8 mouse cellular contexts compared by ENCODE assay signal in the genomic region with DNA sequence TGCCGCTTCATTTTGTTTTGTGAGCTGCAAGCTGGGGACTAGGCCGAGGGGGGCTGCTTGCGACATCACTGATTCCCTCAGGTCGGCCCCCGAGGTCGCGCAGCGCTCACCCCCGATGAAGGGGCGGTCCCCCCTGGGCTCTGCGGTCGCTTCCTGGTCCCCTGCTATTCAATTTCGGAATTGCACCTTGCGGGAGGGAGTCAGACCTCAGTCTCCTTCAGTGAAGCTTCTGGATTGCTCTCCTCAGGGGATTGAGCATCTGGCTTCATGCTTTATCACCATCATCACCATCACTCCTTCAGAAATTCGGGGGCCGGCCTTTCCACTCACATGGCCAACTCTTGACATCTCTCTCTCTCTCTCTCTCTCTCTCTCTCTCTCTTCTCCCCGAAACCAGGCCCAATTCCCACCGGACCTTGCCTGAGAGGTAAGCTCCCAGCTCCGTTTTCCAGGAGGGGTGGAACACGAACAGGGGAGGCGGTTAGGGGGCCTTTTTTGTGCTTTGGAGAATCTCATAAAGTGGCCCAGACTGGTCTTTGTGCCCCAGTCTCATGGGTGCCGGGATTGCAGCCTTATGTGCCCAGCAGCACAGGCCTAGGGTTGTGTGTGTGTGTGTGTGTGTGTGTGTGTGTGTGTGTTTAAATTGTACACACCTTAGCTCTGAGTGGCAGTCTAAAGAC. TPM values are rescaled to one million over a fixed set of nuclear protein-coding genes. Genes with fewer than 3 reads are reported as not detected.
DNase-seq lines count a peak whose midpoint lies in the region; ATAC-seq and TF ChIP-seq lines count a peak whose summit lies in the region.

No protein-coding gene starts in this region.

- 3% methylated on average over 22 of the region's 22 CpGs for WGBS in heart, adult 2 months
- WGBS in forebrain, embryonic 12.5 days: 6% methylated on average over 22 of the region's 22 CpGs
- 7% methylated on average over 22 of the region's 22 CpGs for WGBS in liver, embryonic 11.5 days

- TF ChIP-seq POLR2A in heart, adult 2 months (IDR thresholded peaks at IDR 0.05; ENCODE audit: insufficient read depth, low read depth, low read length): no peak

- peaks cover 2% of the 10 kb centered on the region; the same call in 1 of the 2 replicates for H3K79me2 ChIP-seq in heart, adult 2 months (replicated peaks; ENCODE audit: control insufficient read depth, insufficient read depth, low read length)
- peaks cover 40% of the 10 kb centered on the region for H3K79me2 ChIP-seq in C2C12 (ENCODE audit: control insufficient read depth, insufficient read depth)

- TF ChIP-seq EP300 in heart, adult 2 months (IDR thresholded peaks at IDR 0.05; ENCODE audit: insufficient read depth, low read depth, low read length): no peak

- no peaks in the 10 kb centered on the region for H3K27me3 ChIP-seq in heart, adult 2 months (ENCODE audit: control insufficient read depth, insufficient read depth, low read length)
- H3K27me3 ChIP-seq in C2C12 (ENCODE audit: control insufficient read depth, insufficient read depth, insufficient read length): no peaks in the 10 kb centered on the region
- no peaks in the 10 kb centered on the region for H3K27me3 ChIP-seq in forebrain, embryonic 12.5 days
- H3K27me3 ChIP-seq in liver, embryonic 11.5 days (replicated peaks; ENCODE audit: control insufficient read depth, insufficient read depth, low read length): no peaks in the 10 kb centered on the region

- peak overlapping the region; percentile 87 for H3K9ac ChIP-seq in heart, adult 2 months (ENCODE audit: low read depth, low read length)
- peak overlapping the region; percentile 86 for H3K9ac ChIP-seq in forebrain, embryonic 12.5 days
- peak overlapping the region; percentile 87 for H3K9ac ChIP-seq in liver, embryonic 11.5 days (ENCODE audit: low read depth, low read length)

- H3K4me3 ChIP-seq in heart, adult 2 months: peak overlapping the region; percentile 96
- peak overlapping the region; percentile 79 for H3K4me3 ChIP-seq in C2C12 (ENCODE audit: insufficient read depth, poor library complexity, severe bottlenecking)
- H3K4me3 ChIP-seq in forebrain, embryonic 12.5 days (replicated peaks): peak overlapping the region; percentile 90
- H3K4me3 ChIP-seq in liver, embryonic 11.5 days (ENCODE audit: low read depth, low read length): peak overlapping the region; percentile 96

- TF ChIP-seq CTCF in heart, adult 2 months (IDR thresholded peaks at IDR 0.05): no peak
- TF ChIP-seq CTCF in C2C12 (IDR thresholded peaks at IDR 0.05; ENCODE audit: control insufficient read depth, insufficient read depth, insufficient read length): no peak

- peaks cover 24% of the 10 kb centered on the region for H3K79me3 ChIP-seq in C2C12 (ENCODE audit: low read depth)

- no peaks in the 10 kb centered on the region for H3K9me3 ChIP-seq in forebrain, embryonic 12.5 days
- H3K9me3 ChIP-seq in liver, embryonic 11.5 days (ENCODE audit: control insufficient read depth, low read length): no peaks in the 10 kb centered on the region

- peak overlapping the region; percentile 94 for H3ac ChIP-seq in C2C12 (ENCODE audit: control insufficient read depth, insufficient read length, low read depth)

- no peak for ATAC-seq in forebrain, embryonic 12.5 days (ENCODE audit: low FRiP score)
- ATAC-seq in liver, embryonic 11.5 days (replicated peaks; ENCODE audit: low FRiP score): peak; percentile 6; the same call in 1 of the 2 replicates

- H3K27ac ChIP-seq in heart, adult 2 months: peak overlapping the region; percentile 84
- peak overlapping the region; percentile 76 for H3K27ac ChIP-seq in forebrain, embryonic 12.5 days
- H3K27ac ChIP-seq in liver, embryonic 11.5 days (ENCODE audit: low read depth, low read length): peak overlapping the region; percentile 57

- peak overlapping the region; percentile 99 for H3K4me2 ChIP-seq in forebrain, embryonic 12.5 days
- H3K4me2 ChIP-seq in liver, embryonic 11.5 days: peak overlapping the region; percentile 94

- 0 out of 2 replicates have a peak, but pooled peaks cover 2% of the 10 kb centered on the region for H3K4me1 ChIP-seq in heart, adult 2 months (ENCODE audit: control insufficient read depth, insufficient read depth, low read length)
- H3K4me1 ChIP-seq in forebrain, embryonic 12.5 days: peaks cover 22% of the 10 kb centered on the region
- H3K4me1 ChIP-seq in liver, embryonic 11.5 days (replicated peaks; ENCODE audit: control insufficient read depth, insufficient read depth, low read length): peaks cover 9% of the 10 kb centered on the region

- intact Hi-C loops in heart, adult 2 months (cut with DNase I): no loop called here
- intact Hi-C loops in heart, postnatal 14 days (cut with DNase I): no loop called here

- H3K36me3 ChIP-seq in heart, adult 2 months (ENCODE audit: control insufficient read depth, insufficient read depth, low read length): no peaks in the 10 kb centered on the region
- peaks cover 43% of the 10 kb centered on the region for H3K36me3 ChIP-seq in C2C12 (ENCODE audit: control insufficient read depth, insufficient read depth)
- H3K36me3 ChIP-seq in forebrain, embryonic 12.5 days (replicated peaks): peaks cover 60% of the 10 kb centered on the region
- H3K36me3 ChIP-seq in liver, embryonic 11.5 days (ENCODE audit: control insufficient read depth, insufficient read depth, low read length): peaks cover 39% of the 10 kb centered on the region

- DNase-seq in heart, adult 2 months: peak in 1 of 2 experiments; percentile 21
- no peak for DNase-seq in heart, postnatal 14 days
- DNase-seq in liver, embryonic 11.5 days (ENCODE audit: low spot score): no peak
- DNase-seq in cerebellum, postnatal 25 days: no peak
- DNase-seq in layer of hippocampus, adult 9-11 months: no peak
- no peak for DNase-seq in embryo, embryonic 10 days (ENCODE audit: low spot score)

TF ChIP-seq in C2C12, 6 proteins besides CTCF, POLR2A, EP300 and RAD21:
- TF ChIP-seq FOSL1 (IDR thresholded peaks at IDR 0.05; ENCODE audit: insufficient read depth, low read length, poor library complexity, severe bottlenecking): no peak
- no peak for TF ChIP-seq USF1 (IDR thresholded peaks at IDR 0.05; ENCODE audit: low read depth)
- TF ChIP-seq CEBPB (IDR thresholded peaks at IDR 0.05; ENCODE audit: low read depth): no peak
- no peak for TF ChIP-seq MYOG (IDR thresholded peaks at IDR 0.05; ENCODE audit: control insufficient read depth, extremely low read depth, insufficient read length)
- no peak for TF ChIP-seq MAX (IDR thresholded peaks at IDR 0.05)
- no peak for TF ChIP-seq MYOD1 (IDR thresholded peaks at IDR 0.05; ENCODE audit: control insufficient read depth, insufficient read length, low read depth)

RNA-seq across cellular contexts. Expression of a gene that starts 0.7 kb away (rescaled TPM):
- 10 to 100 TPM; 41.3 to 42.1 TPM for total RNA-seq in heart, adult 2 months (2021)
- polyA plus RNA-seq in heart, adult 2 months (2012; rRNA removed): 63.8 and 67.0 TPM in 2 replicates
- total RNA-seq in heart, postnatal 14 days (2021): 10 to 100 TPM; 46.2 to 47.7 TPM
- 44.3 TPM for polyA plus RNA-seq in C2C12 (2012; fragmentation: generic; extraction: Trizol)
- polyA plus RNA-seq in forebrain, embryonic 12.5 days (2016; fragmentation: Nextera tagmentation; extraction: Ambion mirVana): 84.6 and 86.2 TPM in 2 replicates
- 56.1 and 58.6 TPM in 2 replicates for polyA plus RNA-seq in liver, embryonic 11.5 days (2014; fragmentation: Nextera tagmentation; extraction: Ambion mirVana)

RNA-seq across cellular contexts. Expression of a gene that starts 0.9 kb away (rescaled TPM):
- 10 to 100 TPM; 20.8 to 21.5 TPM for total RNA-seq in heart, adult 2 months (2021)
- polyA plus RNA-seq in heart, adult 2 months (2012; rRNA removed): 48.8 and 50.4 TPM in 2 replicates
- 10 to 100 TPM; 18.4 to 19.9 TPM for total RNA-seq in heart, postnatal 14 days (2021)
- polyA plus RNA-seq in C2C12 (2012; fragmentation: generic; extraction: Trizol): 55.6 TPM
- polyA plus RNA-seq in forebrain, embryonic 12.5 days (2016; fragmentation: Nextera tagmentation; extraction: Ambion mirVana): 43.1 and 43.6 TPM in 2 replicates
- polyA plus RNA-seq in liver, embryonic 11.5 days (2014; fragmentation: Nextera tagmentation; extraction: Ambion mirVana): 44.7 and 45.7 TPM in 2 replicates

RNA-seq across cellular contexts. Expression of a gene that starts 13.4 kb away (rescaled TPM):
- 10 to 100 TPM; 19.4 to 26.3 TPM for total RNA-seq in heart, adult 2 months (2021)
- 26.1 and 28.2 TPM in 2 replicates for polyA plus RNA-seq in heart, adult 2 months (2012; rRNA removed)
- 10 to 100 TPM; 25.7 to 27.6 TPM for total RNA-seq in heart, postnatal 14 days (2021)
- 11.2 TPM for polyA plus RNA-seq in C2C12 (2012; fragmentation: generic; extraction: Trizol)
- polyA plus RNA-seq in forebrain, embryonic 12.5 days (2016; fragmentation: Nextera tagmentation; extraction: Ambion mirVana): 5.1 and 5.5 TPM in 2 replicates
- 9.9 and 10.2 TPM in 2 replicates for polyA plus RNA-seq in liver, embryonic 11.5 days (2014; fragmentation: Nextera tagmentation; extraction: Ambion mirVana)

RNA-seq across cellular contexts. Expression of a gene that starts 21.0 kb away (rescaled TPM):
- total RNA-seq in heart, adult 2 months (2021): 10 to 100 TPM; 10.4 to 14.3 TPM
- polyA plus RNA-seq in heart, adult 2 months (2012; rRNA removed): 15.9 and 16.3 TPM in 2 replicates
- 10 to 100 TPM; 32.1 to 32.5 TPM for total RNA-seq in heart, postnatal 14 days (2021)
- polyA plus RNA-seq in C2C12 (2012; fragmentation: generic; extraction: Trizol): 29.0 TPM
- 67.0 and 69.7 TPM in 2 replicates for polyA plus RNA-seq in forebrain, embryonic 12.5 days (2016; fragmentation: Nextera tagmentation; extraction: Ambion mirVana)
- 29.2 and 34.4 TPM in 2 replicates for polyA plus RNA-seq in liver, embryonic 11.5 days (2014; fragmentation: Nextera tagmentation; extraction: Ambion mirVana)

RNA-seq across cellular contexts. Expression of a gene that starts 43.0 kb away (rescaled TPM):
- total RNA-seq in heart, adult 2 months (2021): 100 to 1,000 TPM; 496 to 556 TPM
- polyA plus RNA-seq in heart, adult 2 months (2012; rRNA removed): 312 and 411 TPM in 2 replicates
- 100 to 1,000 TPM; 540 to 612 TPM for total RNA-seq in heart, postnatal 14 days (2021)
- polyA plus RNA-seq in C2C12 (2012; fragmentation: generic; extraction: Trizol): 6,019 TPM
- polyA plus RNA-seq in forebrain, embryonic 12.5 days (2016; fragmentation: Nextera tagmentation; extraction: Ambion mirVana): 594 and 628 TPM in 2 replicates
- polyA plus RNA-seq in liver, embryonic 11.5 days (2014; fragmentation: Nextera tagmentation; extraction: Ambion mirVana): 1,377 and 1,547 TPM in 2 replicates
